Mouse (Mus musculus): ENCODE measurements around the gene Ccnt1.
A peak's percentile ranks its signal among the peaks of the same experiment; 100 is the strongest.

Gene Ccnt1

GRCm38 (mm10) chr15:98570873-98571538 lies at the start of gene Ccnt1, which contains the start of gene 4930415O20Rik:
Gene Ccnt1, minus strand, starts transcription at chr15:98570923.
Gene 4930415O20Rik, plus strand, starts transcription at chr15:98571004.
- DNase-seq: no peak

GRCm38 (mm10) chr15:98617176-98617537 lies 46.4 kb upstream of the Ccnt1 start:
- DNase-seq: peak; percentile 81 to 82

GRCm38 (mm10) chr15:98616362-98617175 lies 45.8 kb upstream of the Ccnt1 start:
- no peak for DNase-seq

- DNase-seq: no peak
Measured at GRCm38 (mm10) chr15:98615751-98616150, 45.0 kb upstream of the Ccnt1 start.

- no peak for DNase-seq
Measured at GRCm38 (mm10) chr15:98614971-98615370, 44.2 kb upstream of the Ccnt1 start.

- DNase-seq: peak; percentile 77 to 78
Measured at GRCm38 (mm10) chr15:98614551-98614950, 43.8 kb upstream of the Ccnt1 start.

GRCm38 (mm10) chr15:98612229-98612628 lies 41.5 kb upstream of the Ccnt1 start:
- DNase-seq: no peak

- DNase-seq: no peak
Measured at GRCm38 (mm10) chr15:98610131-98610633, 39.5 kb upstream of the Ccnt1 start.

- peak; percentile 59 to 75 for DNase-seq
Measured at GRCm38 (mm10) chr15:98609331-98610130, 38.8 kb upstream of the Ccnt1 start, which contains the start of gene Adcy6. Gene Adcy6, minus strand, starts transcription at chr15:98610076.

GRCm38 (mm10) chr15:98608784-98609250 lies 38.1 kb upstream of the Ccnt1 start:
- no peak for DNase-seq

GRCm38 (mm10) chr15:98608058-98608783 lies 37.5 kb upstream of the Ccnt1 start:
- DNase-seq: no peak

GRCm38 (mm10) chr15:98607557-98607956 lies 36.8 kb upstream of the Ccnt1 start:
- no peak for DNase-seq

- no peak for DNase-seq
Measured at GRCm38 (mm10) chr15:98606739-98607138, 36.0 kb upstream of the Ccnt1 start.

- no peak for DNase-seq
Measured at GRCm38 (mm10) chr15:98606051-98606536, 35.4 kb upstream of the Ccnt1 start.

GRCm38 (mm10) chr15:98604041-98604575 lies 33.4 kb upstream of the Ccnt1 start:
- DNase-seq: no peak

GRCm38 (mm10) chr15:98602921-98603458 lies 32.3 kb upstream of the Ccnt1 start:
- no peak for DNase-seq

- no peak for DNase-seq
Measured at GRCm38 (mm10) chr15:98602191-98602881, 31.6 kb upstream of the Ccnt1 start.

- DNase-seq: no peak
Measured at GRCm38 (mm10) chr15:98601832-98602190, 31.1 kb upstream of the Ccnt1 start.

- no peak for DNase-seq
Measured at GRCm38 (mm10) chr15:98600036-98600709, 29.4 kb upstream of the Ccnt1 start.

GRCm38 (mm10) chr15:98596609-98597008 lies 25.9 kb upstream of the Ccnt1 start:
- DNase-seq: no peak

Measured in cerebellum, postnatal 36 days (tissue).